Mouse (Mus musculus): ENCODE data around the gene Ldlrad2.
"Not testable (repeated sequence)": the region's sequence is repeated elsewhere in the genome, so short reads cannot be mapped to it uniquely, and the experiment has no call there.

Gene Ldlrad2

GRCm38 (mm10) chr4:137574469-137574868, at the start of gene Ldlrad2:
Gene Ldlrad2 (minus strand): TSS chr4:137574569.
- no peak for DNase-seq

- no peak for DNase-seq
Observed at GRCm38 (mm10) chr4:137622847-137623246, 48.5 kb upstream of the Ldlrad2 start.

GRCm38 (mm10) chr4:137610256-137610655, 35.9 kb upstream of the Ldlrad2 start:
- no peak for DNase-seq

- DNase-seq, result peak; percentile 41
Observed at GRCm38 (mm10) chr4:137609702-137610101, 35.3 kb upstream of the Ldlrad2 start.

GRCm38 (mm10) chr4:137609281-137609680, 34.9 kb upstream of the Ldlrad2 start:
- no peak for DNase-seq

- DNase-seq, result no peak
Observed at GRCm38 (mm10) chr4:137607023-137607422, 32.7 kb upstream of the Ldlrad2 start.

GRCm38 (mm10) chr4:137603449-137604171, 29.2 kb upstream of the Ldlrad2 start:
- DNase-seq, result no peak

- DNase-seq, result no peak
Observed at GRCm38 (mm10) chr4:137598577-137598976, 24.2 kb upstream of the Ldlrad2 start.

- DNase-seq, result no peak
Observed at GRCm38 (mm10) chr4:137597098-137597630, 22.8 kb upstream of the Ldlrad2 start.

GRCm38 (mm10) chr4:137594496-137595270, 20.3 kb upstream of the Ldlrad2 start:
- DNase-seq, result no peak

GRCm38 (mm10) chr4:137593601-137594495, 19.5 kb upstream of the Ldlrad2 start, which contains the start of gene Usp48:
Gene Usp48 (plus strand): TSS chr4:137593755.
- peak; percentile 98 for DNase-seq

- no peak for DNase-seq
Observed at GRCm38 (mm10) chr4:137590961-137591360, 16.6 kb upstream of the Ldlrad2 start.

- DNase-seq, result no peak
Observed at GRCm38 (mm10) chr4:137589586-137589985, 15.2 kb upstream of the Ldlrad2 start.

- DNase-seq, result not testable (repeated sequence)
Observed at GRCm38 (mm10) chr4:137589095-137589494, 14.7 kb upstream of the Ldlrad2 start.

- peak; percentile 61 for DNase-seq
Observed at GRCm38 (mm10) chr4:137581815-137582214, 7.4 kb upstream of the Ldlrad2 start.

- DNase-seq, result no peak
Observed at GRCm38 (mm10) chr4:137580299-137580698, 5.9 kb upstream of the Ldlrad2 start.

GRCm38 (mm10) chr4:137579789-137580188, 5.4 kb upstream of the Ldlrad2 start:
- DNase-seq, result no peak

GRCm38 (mm10) chr4:137578181-137578845, 3.9 kb upstream of the Ldlrad2 start:
- peak; percentile 43 for DNase-seq

- DNase-seq, result no peak
Observed at GRCm38 (mm10) chr4:137577486-137577885, 3.1 kb upstream of the Ldlrad2 start.

- no peak for DNase-seq
Observed at GRCm38 (mm10) chr4:137569873-137570272, 4.5 kb downstream of the Ldlrad2 start.

GRCm38 (mm10) chr4:137556673-137557210, 17.6 kb downstream of the Ldlrad2 start:
- no peak for DNase-seq

- DNase-seq, result no peak
Observed at GRCm38 (mm10) chr4:137553466-137553865, 20.9 kb downstream of the Ldlrad2 start.

Data from thymus, postnatal 25 days (tissue).